10 mouse cellular contexts compared by ENCODE assay signal in genomic region chr5:130950421-130950820, GRCm38 (mm10).
DNase-seq lines count a peak whose midpoint lies in the region; ATAC-seq lines count a peak whose summit lies in the region.
"Had no signal": no experiment of that assay in that cellular context is flagged by ENCODE, and none has a peak within 500 bp of the region (broad histone marks: within the 10 kb centered on the region; RNA-seq: fewer than 3 reads in every experiment).

No protein-coding gene starts in this region.

- no peak overlapping the region for H3K9ac ChIP-seq in forebrain, embryonic 11.5 days (ENCODE audit: low read length)
- no peak overlapping the region for H3K9ac ChIP-seq in forebrain, embryonic 15.5 days (replicated peaks)
- H3K9ac ChIP-seq in midbrain, embryonic 16.5 days (ENCODE audit: low read depth, low read length): no peak overlapping the region
- no peak overlapping the region for H3K9ac ChIP-seq in embryonic facial prominence, embryonic 13.5 days
- no peak overlapping the region for H3K9ac ChIP-seq in stomach, embryonic 14.5 days (replicated peaks; ENCODE audit: low read depth, low read length)
- H3K9ac ChIP-seq: hindbrain, embryonic 12.5 days had no signal

- WGBS in forebrain, embryonic 11.5 days: 38% methylated on average over 4 of the region's 4 CpGs
- 50% methylated on average over 4 of the region's 4 CpGs for WGBS in forebrain, embryonic 15.5 days
- 29% methylated on average over 4 of the region's 4 CpGs for WGBS in midbrain, embryonic 10.5 days
- WGBS in midbrain, embryonic 16.5 days: 28% methylated on average over 4 of the region's 4 CpGs
- WGBS in embryonic facial prominence, embryonic 13.5 days: 30% methylated on average over 4 of the region's 4 CpGs
- 39% methylated on average over 4 of the region's 4 CpGs for WGBS in stomach, embryonic 14.5 days

- no peak for DNase-seq in forebrain, embryonic 11.5 days (ENCODE audit: low spot score)
- DNase-seq in midbrain, embryonic 10.5 days (ENCODE audit: low spot score): peak; percentile 52
- no peak for DNase-seq in frontal cortex, adult 2 months (ENCODE audit: extremely low spot score in 1 of 2, low spot score in 1 of 2)
- DNase-seq in spleen, adult 12 weeks (ENCODE audit: low spot score): no peak
- DNase-seq: lung, adult 18-20 months had no signal

- H3K27me3 ChIP-seq in forebrain, embryonic 11.5 days (ENCODE audit: control insufficient read depth, insufficient read depth, low read length): no peaks in the 10 kb centered on the region
- H3K27me3 ChIP-seq in forebrain, embryonic 15.5 days: no peaks in the 10 kb centered on the region
- no peaks in the 10 kb centered on the region for H3K27me3 ChIP-seq in midbrain, embryonic 10.5 days (ENCODE audit: low read depth, poor library complexity, severe bottlenecking)
- H3K27me3 ChIP-seq in midbrain, embryonic 16.5 days (ENCODE audit: control insufficient read depth, insufficient read depth, low read depth, low read length): no peaks in the 10 kb centered on the region
- H3K27me3 ChIP-seq in embryonic facial prominence, embryonic 13.5 days: no peaks in the 10 kb centered on the region
- no peaks in the 10 kb centered on the region for H3K27me3 ChIP-seq in stomach, embryonic 14.5 days (ENCODE audit: control insufficient read depth, insufficient read depth, low read length)
- H3K27me3 ChIP-seq: hindbrain, embryonic 12.5 days had no signal

- no peak overlapping the region for H3K4me3 ChIP-seq in forebrain, embryonic 11.5 days (ENCODE audit: low read depth, low read length)
- H3K4me3 ChIP-seq in forebrain, embryonic 15.5 days: no peak overlapping the region
- no peak overlapping the region for H3K4me3 ChIP-seq in midbrain, embryonic 10.5 days
- H3K4me3 ChIP-seq in midbrain, embryonic 16.5 days (ENCODE audit: low read depth, low read length): no peak overlapping the region
- no peak overlapping the region for H3K4me3 ChIP-seq in embryonic facial prominence, embryonic 13.5 days
- H3K4me3 ChIP-seq in stomach, embryonic 14.5 days (ENCODE audit: low read depth, low read length): no peak overlapping the region
- H3K4me3 ChIP-seq: hindbrain, embryonic 12.5 days had no signal

- H3K4me1 ChIP-seq in forebrain, embryonic 11.5 days (replicated peaks; ENCODE audit: control insufficient read depth, insufficient read depth, low read length): no peaks in the 10 kb centered on the region
- H3K4me1 ChIP-seq in forebrain, embryonic 15.5 days: no peaks in the 10 kb centered on the region
- H3K4me1 ChIP-seq in midbrain, embryonic 10.5 days: peaks cover 11% of the 10 kb centered on the region
- no peaks in the 10 kb centered on the region for H3K4me1 ChIP-seq in midbrain, embryonic 16.5 days (ENCODE audit: control insufficient read depth, insufficient read depth, low read length)
- H3K4me1 ChIP-seq in embryonic facial prominence, embryonic 13.5 days: 0 out of 2 replicates have a peak, but pooled peaks cover 6% of the 10 kb centered on the region
- H3K4me1 ChIP-seq in stomach, embryonic 14.5 days (ENCODE audit: control insufficient read depth, insufficient read depth, low read length): no peaks in the 10 kb centered on the region
- H3K4me1 ChIP-seq: hindbrain, embryonic 12.5 days had no signal

- no peaks in the 10 kb centered on the region; the same call in 1 of the 2 replicates for H3K9me3 ChIP-seq in forebrain, embryonic 11.5 days (ENCODE audit: control insufficient read depth, low read length)
- no peaks in the 10 kb centered on the region for H3K9me3 ChIP-seq in forebrain, embryonic 15.5 days
- no peaks in the 10 kb centered on the region; the same call in 1 of the 2 replicates for H3K9me3 ChIP-seq in midbrain, embryonic 10.5 days (replicated peaks)
- H3K9me3 ChIP-seq in midbrain, embryonic 16.5 days (replicated peaks; ENCODE audit: control insufficient read depth, low read length, poor library complexity, severe bottlenecking): no peaks in the 10 kb centered on the region
- H3K9me3 ChIP-seq in embryonic facial prominence, embryonic 13.5 days: no peaks in the 10 kb centered on the region
- peaks cover 5% of the 10 kb centered on the region; the same call in 1 of the 2 replicates for H3K9me3 ChIP-seq in stomach, embryonic 14.5 days (ENCODE audit: control insufficient read depth, low read depth, low read length)

- H3K4me2 ChIP-seq in forebrain, embryonic 11.5 days (ENCODE audit: low read depth, low read length, severe bottlenecking): no peak overlapping the region
- no peak overlapping the region for H3K4me2 ChIP-seq in forebrain, embryonic 15.5 days (replicated peaks)
- H3K4me2 ChIP-seq in midbrain, embryonic 16.5 days (ENCODE audit: low read length): no peak overlapping the region
- H3K4me2 ChIP-seq in embryonic facial prominence, embryonic 13.5 days: no peak overlapping the region
- no peak overlapping the region for H3K4me2 ChIP-seq in stomach, embryonic 14.5 days (replicated peaks; ENCODE audit: low read depth, low read length)
- H3K4me2 ChIP-seq: hindbrain, embryonic 12.5 days had no signal

- no peaks in the 10 kb centered on the region for H3K36me3 ChIP-seq in forebrain, embryonic 11.5 days (ENCODE audit: control insufficient read depth, insufficient read depth, low read length)
- no peaks in the 10 kb centered on the region for H3K36me3 ChIP-seq in forebrain, embryonic 15.5 days
- no peaks in the 10 kb centered on the region for H3K36me3 ChIP-seq in midbrain, embryonic 10.5 days
- H3K36me3 ChIP-seq in midbrain, embryonic 16.5 days (ENCODE audit: control insufficient read depth, insufficient read depth, low read length): no peaks in the 10 kb centered on the region
- H3K36me3 ChIP-seq in embryonic facial prominence, embryonic 13.5 days: no peaks in the 10 kb centered on the region
- no peaks in the 10 kb centered on the region for H3K36me3 ChIP-seq in stomach, embryonic 14.5 days (ENCODE audit: control insufficient read depth, insufficient read depth, low read length)
- H3K36me3 ChIP-seq: hindbrain, embryonic 12.5 days had no signal

- peak; percentile 55; the same call in 1 of the 2 replicates for ATAC-seq in forebrain, embryonic 11.5 days (replicated peaks; ENCODE audit: low FRiP score)
- no peak for ATAC-seq in forebrain, embryonic 15.5 days (replicated peaks)
- no peak for ATAC-seq in midbrain, embryonic 16.5 days
- no peak for ATAC-seq in embryonic facial prominence, embryonic 13.5 days (ENCODE audit: insufficient number of reproducible peaks, insufficient read depth, low FRiP score, low TSS enrichment, low read depth)
- 0 out of 2 replicates have a peak, but pooled peaks have one; percentile 28 for ATAC-seq in stomach, embryonic 14.5 days (ENCODE audit: insufficient number of reproducible peaks, insufficient read depth, low FRiP score, low read depth)

- H3K27ac ChIP-seq in forebrain, embryonic 11.5 days (ENCODE audit: low read depth, low read length): no peak overlapping the region
- no peak overlapping the region for H3K27ac ChIP-seq in forebrain, embryonic 15.5 days (replicated peaks)
- no peak overlapping the region for H3K27ac ChIP-seq in midbrain, embryonic 10.5 days (replicated peaks)
- no peak overlapping the region for H3K27ac ChIP-seq in midbrain, embryonic 16.5 days (ENCODE audit: low read length)
- peak overlapping the region; percentile 23; the same call in 1 of the 2 replicates for H3K27ac ChIP-seq in embryonic facial prominence, embryonic 13.5 days
- H3K27ac ChIP-seq in stomach, embryonic 14.5 days (ENCODE audit: low read length): no peak overlapping the region
- H3K27ac ChIP-seq: hindbrain, embryonic 12.5 days had no signal

Comparison
In these comparisons a context has a peak if more than half of its experiments do, and no peak if none do; other contexts are left out.
1. ATAC-seq: peak in forebrain, embryonic 11.5 days (single experiment) and stomach, embryonic 14.5 days (single experiment); none in forebrain, embryonic 15.5 days (single experiment), midbrain, embryonic 16.5 days (single experiment) and embryonic facial prominence, embryonic 13.5 days (single experiment).